Mouse (Mus musculus): ENCODE measurements around the gene Gm15557. TPM values are rescaled to one million over a fixed set of nuclear protein-coding genes. Genes with fewer than 3 reads are reported as not detected.

The Gm15557 gene
- polyA plus RNA-seq, 1 experiment from 2014 or later, result 0.40 TPM

DNA sequence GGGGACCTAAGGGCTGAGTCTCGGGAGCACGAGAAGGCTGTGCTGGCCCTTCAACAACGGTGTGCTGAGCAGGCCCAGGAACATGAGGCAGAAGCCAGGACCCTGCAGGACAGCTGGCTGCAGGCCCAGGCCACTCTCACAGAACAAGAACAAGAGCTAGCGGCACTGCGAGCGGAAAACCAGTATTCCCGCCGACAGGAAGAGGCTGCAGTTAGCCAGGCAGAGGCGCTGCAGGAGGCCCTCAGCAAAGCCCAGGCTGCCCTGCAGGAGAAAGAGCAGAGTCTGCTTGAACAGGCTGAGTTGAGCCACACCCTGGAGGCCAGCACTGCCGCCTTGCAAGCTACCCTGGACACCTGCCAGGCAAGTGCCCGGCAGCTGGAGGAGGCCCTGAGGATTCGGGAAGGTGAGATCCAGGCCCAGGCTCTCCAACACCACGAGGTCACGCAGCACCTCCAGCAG, 51.4 kb downstream of the Gm15557 start:
- H3K4me2 ChIP-seq, result no peak overlapping the region
- WGBS, result 87% methylated on average over 14 of the region's 14 CpGs
- H3K4me1 ChIP-seq (replicated peaks), result no peaks in the 10 kb centered on the region
- no peak overlapping the region for H3K9ac ChIP-seq (replicated peaks)
- H3K36me3 ChIP-seq, result peaks cover 100% of the 10 kb centered on the region
- H3K9me3 ChIP-seq, result no peaks in the 10 kb centered on the region
- no peak overlapping the region for H3K4me3 ChIP-seq (replicated peaks)
- ATAC-seq (ENCODE audit: insufficient number of reproducible peaks, insufficient read depth, low FRiP score, low TSS enrichment, low read depth), result no peak
- no peak overlapping the region for H3K27ac ChIP-seq
- no peaks in the 10 kb centered on the region for H3K27me3 ChIP-seq

Other genes with a start within 250 kb of the Gm15557 start
- gene Trpc4ap, start 248.3 kb upstream of the Gm15557 start, polyA plus RNA-seq (2016; fragmentation: Nextera tagmentation; extraction: Ambion mirVana), result 165 and 167 TPM in 2 replicates
- 24.2 and 26.3 TPM in 2 replicates for gene Edem2, start 211.3 kb upstream of the Gm15557 start, polyA plus RNA-seq (2016; fragmentation: Nextera tagmentation; extraction: Ambion mirVana)
- gene Gm17581, start 204.9 kb upstream of the Gm15557 start, polyA plus RNA-seq (2016; fragmentation: Nextera tagmentation; extraction: Ambion mirVana), result not detected in 2 replicates
- 3.5 and 4.1 TPM in 2 replicates for gene Procr, start 189.6 kb upstream of the Gm15557 start, polyA plus RNA-seq (2016; fragmentation: Nextera tagmentation; extraction: Ambion mirVana)
- gene Mmp24, start 165.4 kb upstream of the Gm15557 start, polyA plus RNA-seq (2016; fragmentation: Nextera tagmentation; extraction: Ambion mirVana), result 0.09 and 0.10 TPM in 2 replicates
- 13.0 and 13.5 TPM in 2 replicates for gene BC029722, start 121.3 kb upstream of the Gm15557 start, polyA plus RNA-seq (2016; fragmentation: Nextera tagmentation; extraction: Ambion mirVana)
- 180 and 186 TPM in 2 replicates for gene Eif6, start 113.8 kb upstream of the Gm15557 start, polyA plus RNA-seq (2016; fragmentation: Nextera tagmentation; extraction: Ambion mirVana)
- gene Fam83c, start 105.9 kb upstream of the Gm15557 start, polyA plus RNA-seq (2016; fragmentation: Nextera tagmentation; extraction: Ambion mirVana), result 0.28 and 0.31 TPM in 2 replicates
- gene Uqcc1, start 10.4 kb upstream of the Gm15557 start, polyA plus RNA-seq (2016; fragmentation: Nextera tagmentation; extraction: Ambion mirVana), result 64.8 and 66.9 TPM in 2 replicates
- gene Gdf5, start 4.6 kb downstream of the Gm15557 start, polyA plus RNA-seq (2016; fragmentation: Nextera tagmentation; extraction: Ambion mirVana), result 59.4 and 66.1 TPM in 2 replicates
- 35.1 and 40.6 TPM in 2 replicates for gene Cep250, start 15.7 kb downstream of the Gm15557 start, polyA plus RNA-seq (2016; fragmentation: Nextera tagmentation; extraction: Ambion mirVana)
- gene 6430550D23Rik, start 67.2 kb downstream of the Gm15557 start, polyA plus RNA-seq (2016; fragmentation: Nextera tagmentation; extraction: Ambion mirVana), result 1.5 TPM in 2 replicates
- 184 and 185 TPM in 2 replicates for gene Ergic3, start 67.3 kb downstream of the Gm15557 start, polyA plus RNA-seq (2016; fragmentation: Nextera tagmentation; extraction: Ambion mirVana)
- 0.22 TPM in 1 of 2 replicates, not detected in the other for gene Fer1l4, start 112.2 kb downstream of the Gm15557 start, polyA plus RNA-seq (2016; fragmentation: Nextera tagmentation; extraction: Ambion mirVana)
- 6.4 and 6.9 TPM in 2 replicates for gene Spag4, start 124.4 kb downstream of the Gm15557 start, polyA plus RNA-seq (2016; fragmentation: Nextera tagmentation; extraction: Ambion mirVana)
- gene Cpne1, start 171.2 kb downstream of the Gm15557 start, polyA plus RNA-seq (2016; fragmentation: Nextera tagmentation; extraction: Ambion mirVana), result 73.9 TPM in 2 replicates
- 38.0 and 51.8 TPM in 2 replicates for gene Rbm12, start 171.2 kb downstream of the Gm15557 start, polyA plus RNA-seq (2016; fragmentation: Nextera tagmentation; extraction: Ambion mirVana)
- 16.8 and 22.0 TPM in 2 replicates for gene Gm28036, start 186.4 kb downstream of the Gm15557 start, polyA plus RNA-seq (2016; fragmentation: Nextera tagmentation; extraction: Ambion mirVana)
- 447 and 463 TPM in 2 replicates for gene Romo1, start 203.3 kb downstream of the Gm15557 start, polyA plus RNA-seq (2016; fragmentation: Nextera tagmentation; extraction: Ambion mirVana)
- gene Nfs1, start 203.5 kb downstream of the Gm15557 start, polyA plus RNA-seq (2016; fragmentation: Nextera tagmentation; extraction: Ambion mirVana), result 32.9 and 33.7 TPM in 2 replicates
- gene Rbm39, start 239.5 kb downstream of the Gm15557 start, polyA plus RNA-seq (2016; fragmentation: Nextera tagmentation; extraction: Ambion mirVana), result 757 and 825 TPM in 2 replicates